ENCODE assay signal across 26 mouse cellular contexts in the genomic region with DNA sequence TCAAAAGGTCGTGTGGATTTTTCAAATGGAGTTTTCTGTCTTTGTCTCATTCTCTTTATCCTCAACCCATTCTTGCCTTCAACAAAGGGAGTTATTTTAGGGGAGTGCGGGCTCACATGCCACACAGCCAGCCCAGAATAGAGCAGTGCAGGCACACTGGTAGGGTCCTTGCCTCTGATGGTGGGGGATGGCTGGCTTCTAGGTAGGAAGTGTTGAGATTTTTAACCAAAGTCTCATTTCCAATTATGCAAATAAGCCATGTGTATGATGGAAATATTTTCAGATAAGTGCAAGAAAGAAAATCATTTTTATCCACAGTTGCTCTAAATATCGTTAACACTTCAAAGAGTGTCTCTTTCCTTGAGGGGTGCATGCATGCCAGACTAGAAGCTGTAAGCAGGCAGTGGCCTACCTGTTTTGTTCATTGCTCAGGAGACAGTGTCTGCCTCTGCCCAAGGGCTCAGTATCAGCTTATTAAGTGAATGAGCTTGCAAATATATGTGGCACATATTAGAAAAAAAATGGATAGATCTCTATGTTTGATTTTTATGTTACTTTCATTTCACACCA.
DNase-seq lines count a peak whose midpoint lies in the region; ATAC-seq and TF ChIP-seq lines count a peak whose summit lies in the region.
"Had no signal": no experiment of that assay in that cellular context is flagged by ENCODE, and none has a peak within 500 bp of the region (broad histone marks: within the 10 kb centered on the region; RNA-seq: fewer than 3 reads in every experiment).

No protein-coding gene starts in this region.

- TF ChIP-seq CTCF in brain, embryonic 14.5 days (IDR thresholded peaks at IDR 0.05; ENCODE audit: borderline replicate concordance, extremely low read depth, insufficient read depth, insufficient read length) = no peak

- H3K36me3 ChIP-seq in heart, embryonic 14.5 days (ENCODE audit: control insufficient read depth, insufficient read depth, low read length) = no peaks in the 10 kb centered on the region
- no peaks in the 10 kb centered on the region for H3K36me3 ChIP-seq in midbrain, embryonic 14.5 days (ENCODE audit: control insufficient read depth, insufficient read depth, low read length)
- H3K36me3 ChIP-seq in midbrain, embryonic 11.5 days (ENCODE audit: control insufficient read depth, insufficient read depth, low read length) = no peaks in the 10 kb centered on the region
- H3K36me3 ChIP-seq: forebrain, embryonic 12.5 days; hindbrain, embryonic 13.5 days; limb, embryonic 10.5 days; limb, embryonic 15.5 days; liver, embryonic 13.5 days; neural tube, embryonic 15.5 days had no signal

- DNase-seq in cerebellum, postnatal 10 days = no peak
- DNase-seq in heart, postnatal 14 days = no peak
- DNase-seq in midbrain, embryonic 14.5 days = no peak
- DNase-seq in midbrain, embryonic 11.5 days (ENCODE audit: low spot score, missing footprints) = no peak
- DNase-seq in brain, embryonic 14.5 days (ENCODE audit: low read depth) = peak; percentile 10
- no peak for DNase-seq in gastrocnemius, postnatal 25 days
- DNase-seq: adrenal gland, adult 2 months; adrenal gland, postnatal 36 days; cerebellum, adult 9-11 months; heart, postnatal 4 days; kidney, adult 8-10 months; layer of hippocampus, adult 9-11 months; liver, embryonic 13.5 days; lung, adult 18-20 months had no signal

- peak overlapping the region; percentile 10 to 14; a peak in 1 of 4 replicates for H3K27ac ChIP-seq in heart, embryonic 14.5 days (replicated peaks in 1 of 2; ENCODE audit: control insufficient read depth in 1 of 2, insufficient read depth in 1 of 2, low read depth in 2 of 2, low read length in 2 of 2)
- H3K27ac ChIP-seq in midbrain, embryonic 14.5 days (replicated peaks; ENCODE audit: low read depth, low read length) = peak overlapping the region; percentile 32
- no peak overlapping the region for H3K27ac ChIP-seq in midbrain, embryonic 11.5 days (ENCODE audit: low read depth, low read length)
- H3K27ac ChIP-seq: forebrain, embryonic 12.5 days; hindbrain, embryonic 13.5 days; kidney, postnatal 0 days; limb, embryonic 10.5 days; limb, embryonic 15.5 days; liver, embryonic 13.5 days; macrophage; neural tube, embryonic 15.5 days had no signal

- H3K4me1 ChIP-seq in heart, embryonic 14.5 days (ENCODE audit: control insufficient read depth in 2 of 2, insufficient read depth in 2 of 2, low read length in 2 of 2) = peaks cover 4 to 11% of the 10 kb centered on the region in 2 experiments
- H3K4me1 ChIP-seq in midbrain, embryonic 14.5 days (ENCODE audit: control insufficient read depth, insufficient read depth, low read length) = 0 out of 2 replicates have a peak, but pooled peaks cover 10% of the 10 kb centered on the region
- H3K4me1 ChIP-seq in midbrain, embryonic 11.5 days (ENCODE audit: control insufficient read depth, insufficient read depth, low read length) = no peaks in the 10 kb centered on the region
- H3K4me1 ChIP-seq: forebrain, embryonic 12.5 days; hindbrain, embryonic 13.5 days; limb, embryonic 10.5 days; limb, embryonic 15.5 days; liver, embryonic 13.5 days; neural tube, embryonic 15.5 days had no signal

- 0 out of 2 replicates have a peak, but pooled peaks have one; percentile 11 for ATAC-seq in cerebellum, adult (ENCODE audit: insufficient number of reproducible peaks, low FRiP score, low TSS enrichment)
- no peak for ATAC-seq in heart, embryonic 14.5 days (ENCODE audit: insufficient number of reproducible peaks, insufficient read depth, low FRiP score, low read depth)
- no peak for ATAC-seq in midbrain, embryonic 14.5 days (ENCODE audit: low FRiP score, low TSS enrichment)
- no peak for ATAC-seq in midbrain, embryonic 11.5 days (ENCODE audit: low FRiP score)
- ATAC-seq: activated CD4-positive, CD25-positive, alpha-beta regulatory T cell, adult 4 months; intestine, embryonic 16.5 days had no signal

- intact Hi-C loops in heart, postnatal 14 days (cut with DNase I) = no loop called here

- H3K4me2 ChIP-seq in heart, embryonic 14.5 days (ENCODE audit: low read length) = no peak overlapping the region
- H3K4me2 ChIP-seq in midbrain, embryonic 14.5 days (ENCODE audit: low read length) = no peak overlapping the region
- H3K4me2 ChIP-seq in midbrain, embryonic 11.5 days = no peak overlapping the region
- H3K4me2 ChIP-seq: forebrain, embryonic 12.5 days; hindbrain, embryonic 13.5 days; limb, embryonic 15.5 days; liver, embryonic 13.5 days; neural tube, embryonic 15.5 days had no signal

- H3K9ac ChIP-seq in heart, embryonic 14.5 days (ENCODE audit: low read length) = no peak overlapping the region
- H3K9ac ChIP-seq in midbrain, embryonic 14.5 days (replicated peaks; ENCODE audit: low read length) = no peak overlapping the region
- H3K9ac ChIP-seq in midbrain, embryonic 11.5 days (ENCODE audit: low read length) = no peak overlapping the region
- H3K9ac ChIP-seq: forebrain, embryonic 12.5 days; hindbrain, embryonic 13.5 days; limb, embryonic 15.5 days; liver, embryonic 13.5 days; neural tube, embryonic 15.5 days had no signal

- no peaks in the 10 kb centered on the region for H3K27me3 ChIP-seq in heart, embryonic 14.5 days (ENCODE audit: control insufficient read depth, insufficient read depth, low read length)
- H3K27me3 ChIP-seq in midbrain, embryonic 14.5 days (ENCODE audit: control insufficient read depth, insufficient read depth, low read length) = no peaks in the 10 kb centered on the region
- no peaks in the 10 kb centered on the region for H3K27me3 ChIP-seq in midbrain, embryonic 11.5 days (ENCODE audit: control insufficient read depth, insufficient read depth, low read length)
- H3K27me3 ChIP-seq: forebrain, embryonic 12.5 days; hindbrain, embryonic 13.5 days; limb, embryonic 15.5 days; liver, embryonic 13.5 days; neural tube, embryonic 15.5 days had no signal

- no peak for TF ChIP-seq POLR2A in brain, embryonic 14.5 days (IDR thresholded peaks at IDR 0.05; ENCODE audit: borderline replicate concordance, extremely low read depth, insufficient read depth, insufficient read length, poor library complexity, severe bottlenecking)

- no peak overlapping the region for H3K4me3 ChIP-seq in heart, embryonic 14.5 days (ENCODE audit: control insufficient read depth in 1 of 2, insufficient read depth in 1 of 2, low read depth in 1 of 2, low read length in 2 of 2)
- H3K4me3 ChIP-seq in midbrain, embryonic 14.5 days (replicated peaks; ENCODE audit: low read depth, low read length) = no peak overlapping the region
- no peak overlapping the region for H3K4me3 ChIP-seq in midbrain, embryonic 11.5 days (ENCODE audit: low read depth, low read length)
- H3K4me3 ChIP-seq: erythroblast, embryonic 14.5 days; forebrain, embryonic 12.5 days; hindbrain, embryonic 13.5 days; limb, embryonic 10.5 days; limb, embryonic 15.5 days; liver, embryonic 13.5 days; neural tube, embryonic 15.5 days had no signal

- no peaks in the 10 kb centered on the region for H3K9me3 ChIP-seq in heart, embryonic 14.5 days (ENCODE audit: control insufficient read depth, low read length)
- H3K9me3 ChIP-seq in midbrain, embryonic 14.5 days (ENCODE audit: control insufficient read depth, low read length) = no peaks in the 10 kb centered on the region
- no peaks in the 10 kb centered on the region for H3K9me3 ChIP-seq in midbrain, embryonic 11.5 days (ENCODE audit: control insufficient read depth, low read length)
- H3K9me3 ChIP-seq: forebrain, embryonic 12.5 days; hindbrain, embryonic 13.5 days; limb, embryonic 10.5 days; limb, embryonic 15.5 days; liver, embryonic 13.5 days; neural tube, embryonic 15.5 days had no signal

- WGBS in heart, embryonic 14.5 days = 45% methylated on average over 3 of the region's 3 CpGs
- WGBS in midbrain, embryonic 14.5 days = 41% methylated on average over 3 of the region's 3 CpGs
- WGBS in midbrain, embryonic 11.5 days = 58% methylated on average over 3 of the region's 3 CpGs
